Mouse (Mus musculus): ENCODE results near the gene Vmo1. TPM values are rescaled to one million over a fixed set of nuclear protein-coding genes. Genes with fewer than 3 reads are reported as not detected.

The Vmo1 gene
- polyA plus RNA-seq, 1 experiment from 2014 or later, result not detected

GRCm38 (mm10) chr11:70463970-70464369, 50.4 kb downstream of the Vmo1 start:
- Histone ChIP-seq H3K4me1 (peaks cover 19% of the 10 kb centered on the region), H3K27ac (no peak overlapping the region), H3K4me3 (no peak overlapping the region), H3K36me3 (no peaks in the 10 kb centered on the region), H3K9me3 (0 out of 2 replicates have a peak, but pooled peaks cover 3% of the 10 kb centered on the region), H3K27me3 (replicated peaks) (peaks cover 63% of the 10 kb centered on the region), H3K4me2 (replicated peaks) (no peak overlapping the region), H3K9ac (no peak overlapping the region)
- 79% methylated on average over 5 of the region's 5 CpGs for WGBS
- no peak for ATAC-seq (ENCODE audit: low FRiP score, low read depth)

Other genes starting within 250 kb of the Vmo1 start
- gene Alox12e, start 192.0 kb downstream of the Vmo1 start, polyA plus RNA-seq (2016; fragmentation: Nextera tagmentation; extraction: Ambion mirVana), result not detected in 2 replicates
- 0.13 TPM in 1 of 2 replicates, not detected in the other for gene Alox15, start 162.6 kb downstream of the Vmo1 start, polyA plus RNA-seq (2016; fragmentation: Nextera tagmentation; extraction: Ambion mirVana)
- gene Pelp1, start 104.6 kb downstream of the Vmo1 start, polyA plus RNA-seq (2016; fragmentation: Nextera tagmentation; extraction: Ambion mirVana), result 37.6 and 38.2 TPM in 2 replicates
- 36.0 and 36.4 TPM in 2 replicates for gene Arrb2, start 82.0 kb downstream of the Vmo1 start, polyA plus RNA-seq (2016; fragmentation: Nextera tagmentation; extraction: Ambion mirVana)
- gene Med11, start 62.7 kb downstream of the Vmo1 start, polyA plus RNA-seq (2016; fragmentation: Nextera tagmentation; extraction: Ambion mirVana), result 35.8 and 38.8 TPM in 2 replicates
- gene Zmynd15, start 55.2 kb downstream of the Vmo1 start, polyA plus RNA-seq (2016; fragmentation: Nextera tagmentation; extraction: Ambion mirVana), result 0.34 and 0.63 TPM in 2 replicates
- 3.5 and 3.9 TPM in 2 replicates for gene Cxcl16, start 54.6 kb downstream of the Vmo1 start, polyA plus RNA-seq (2016; fragmentation: Nextera tagmentation; extraction: Ambion mirVana)
- gene Tm4sf5, start 9.4 kb downstream of the Vmo1 start, polyA plus RNA-seq (2016; fragmentation: Nextera tagmentation; extraction: Ambion mirVana), result not detected in 2 replicates
- 0.22 and 0.42 TPM in 2 replicates for gene Gltpd2, start 4.6 kb upstream of the Vmo1 start, polyA plus RNA-seq (2016; fragmentation: Nextera tagmentation; extraction: Ambion mirVana)
- gene Psmb6, start 10.8 kb upstream of the Vmo1 start, polyA plus RNA-seq (2016; fragmentation: Nextera tagmentation; extraction: Ambion mirVana), result 779 and 832 TPM in 2 replicates
- gene Gm40193, start 18.3 kb upstream of the Vmo1 start, polyA plus RNA-seq (2016; fragmentation: Nextera tagmentation; extraction: Ambion mirVana), result not detected in 2 replicates
- gene Pld2, start 25.4 kb upstream of the Vmo1 start, polyA plus RNA-seq (2016; fragmentation: Nextera tagmentation; extraction: Ambion mirVana), result 4.7 and 5.8 TPM in 2 replicates
- gene Mink1, start 48.3 kb upstream of the Vmo1 start, polyA plus RNA-seq (2016; fragmentation: Nextera tagmentation; extraction: Ambion mirVana), result 15.8 and 16.6 TPM in 2 replicates
- not detected in 2 replicates for gene 4930544D05Rik, start 101.2 kb upstream of the Vmo1 start, polyA plus RNA-seq (2016; fragmentation: Nextera tagmentation; extraction: Ambion mirVana)
- gene Chrne, start 104.6 kb upstream of the Vmo1 start, polyA plus RNA-seq (2016; fragmentation: Nextera tagmentation; extraction: Ambion mirVana), result not detected in 2 replicates
- gene Gp1ba, start 124.5 kb upstream of the Vmo1 start, polyA plus RNA-seq (2016; fragmentation: Nextera tagmentation; extraction: Ambion mirVana), result 0.26 and 0.49 TPM in 2 replicates
- gene Rnf167, start 132.6 kb upstream of the Vmo1 start, polyA plus RNA-seq (2016; fragmentation: Nextera tagmentation; extraction: Ambion mirVana), result 91.0 and 101 TPM in 2 replicates
- 152 TPM in 2 replicates for gene Slc25a11, start 132.9 kb upstream of the Vmo1 start, polyA plus RNA-seq (2016; fragmentation: Nextera tagmentation; extraction: Ambion mirVana)
- 1,155 and 1,157 TPM in 2 replicates for gene Pfn1, start 140.0 kb upstream of the Vmo1 start, polyA plus RNA-seq (2016; fragmentation: Nextera tagmentation; extraction: Ambion mirVana)
- gene Eno3, start 142.6 kb upstream of the Vmo1 start, polyA plus RNA-seq (2016; fragmentation: Nextera tagmentation; extraction: Ambion mirVana), result 19.3 and 20.1 TPM in 2 replicates
- gene Spag7, start 154.8 kb upstream of the Vmo1 start, polyA plus RNA-seq (2016; fragmentation: Nextera tagmentation; extraction: Ambion mirVana), result 154 and 158 TPM in 2 replicates
- 15.2 and 16.7 TPM in 2 replicates for gene Camta2, start 173.5 kb upstream of the Vmo1 start, polyA plus RNA-seq (2016; fragmentation: Nextera tagmentation; extraction: Ambion mirVana)
- 0.71 and 0.86 TPM in 2 replicates for gene Inca1, start 185.5 kb upstream of the Vmo1 start, polyA plus RNA-seq (2016; fragmentation: Nextera tagmentation; extraction: Ambion mirVana)
- 2.3 and 2.8 TPM in 2 replicates for gene Kif1c, start 185.9 kb upstream of the Vmo1 start, polyA plus RNA-seq (2016; fragmentation: Nextera tagmentation; extraction: Ambion mirVana)
- 10.9 and 12.4 TPM in 2 replicates for gene Zfp3, start 249.6 kb upstream of the Vmo1 start, polyA plus RNA-seq (2016; fragmentation: Nextera tagmentation; extraction: Ambion mirVana)

Measured in neural tube, embryonic 12.5 days (tissue).